ENCODE assay signal across 8 mouse cellular contexts in genomic region chr10:81137252-81138130, GRCm38 (mm10). TPM values are rescaled to one million over a fixed set of nuclear protein-coding genes. Genes with fewer than 3 reads are reported as not detected.
DNase-seq lines count a peak whose midpoint lies in the region; ATAC-seq and TF ChIP-seq lines count a peak whose summit lies in the region.

No protein-coding gene starts in this region.

- TF ChIP-seq CTCF in midbrain, postnatal 0 days (IDR thresholded peaks at IDR 0.05) = no peak

- peaks cover 25% of the 10 kb centered on the region for H3K27me3 ChIP-seq in embryonic facial prominence, embryonic 14.5 days (replicated peaks; ENCODE audit: control insufficient read depth, insufficient read depth, low read length)
- H3K27me3 ChIP-seq in limb, embryonic 14.5 days (ENCODE audit: control insufficient read depth, insufficient read depth, low read length) = peaks cover 23% of the 10 kb centered on the region
- H3K27me3 ChIP-seq in midbrain, postnatal 0 days (ENCODE audit: insufficient read depth, low read length) = peaks cover 13% of the 10 kb centered on the region

- WGBS in embryonic facial prominence, embryonic 14.5 days = 0% methylated on average over 24 of the region's 89 CpGs
- under 1% methylated on average over 62 of the region's 89 CpGs for WGBS in limb, embryonic 14.5 days
- WGBS in midbrain, postnatal 0 days = under 1% methylated on average over 56 of the region's 89 CpGs

- peak overlapping the region; percentile 98 for H3K4me2 ChIP-seq in embryonic facial prominence, embryonic 14.5 days (ENCODE audit: low read depth, low read length)
- H3K4me2 ChIP-seq in limb, embryonic 14.5 days (replicated peaks; ENCODE audit: low read depth, low read length, severe bottlenecking) = peak overlapping the region; percentile 90
- peak overlapping the region; percentile 100 for H3K4me2 ChIP-seq in midbrain, postnatal 0 days (ENCODE audit: low read depth, low read length, poor library complexity, severe bottlenecking)

- H3K4me1 ChIP-seq in embryonic facial prominence, embryonic 14.5 days (ENCODE audit: control insufficient read depth, insufficient read depth, low read length) = peaks cover 37% of the 10 kb centered on the region
- H3K4me1 ChIP-seq in limb, embryonic 14.5 days (ENCODE audit: control insufficient read depth, insufficient read depth, low read length) = peaks cover 47% of the 10 kb centered on the region
- H3K4me1 ChIP-seq in midbrain, postnatal 0 days (ENCODE audit: insufficient read depth, low read length) = peaks cover 8% of the 10 kb centered on the region; the same call in 1 of the 2 replicates

- ATAC-seq in embryonic facial prominence, embryonic 14.5 days (ENCODE audit: low read depth) = peak; percentile 95
- peak; percentile 93 for ATAC-seq in limb, embryonic 14.5 days (ENCODE audit: low FRiP score, low read depth)
- ATAC-seq in midbrain, postnatal 0 days (ENCODE audit: low FRiP score) = peak; percentile 91

- H3K4me3 ChIP-seq in embryonic facial prominence, embryonic 14.5 days (ENCODE audit: low read depth, low read length) = peak overlapping the region; percentile 88
- peak overlapping the region; percentile 93 for H3K4me3 ChIP-seq in limb, embryonic 14.5 days (replicated peaks; ENCODE audit: low read length)
- peak overlapping the region; percentile 92 for H3K4me3 ChIP-seq in midbrain, postnatal 0 days (ENCODE audit: low read depth, low read length)

- H3K9ac ChIP-seq in embryonic facial prominence, embryonic 14.5 days (ENCODE audit: low read depth, low read length) = peak overlapping the region; percentile 98
- peak overlapping the region; percentile 96 for H3K9ac ChIP-seq in limb, embryonic 14.5 days (ENCODE audit: low read depth, low read length, severe bottlenecking)
- peak overlapping the region; percentile 97 for H3K9ac ChIP-seq in midbrain, postnatal 0 days (replicated peaks; ENCODE audit: low read length, poor library complexity, severe bottlenecking)

- H3K27ac ChIP-seq in embryonic facial prominence, embryonic 14.5 days (replicated peaks; ENCODE audit: low read depth, low read length) = peak overlapping the region; percentile 98
- H3K27ac ChIP-seq in limb, embryonic 14.5 days (replicated peaks; ENCODE audit: low read depth, low read length) = peak overlapping the region; percentile 99
- peak overlapping the region; percentile 92 for H3K27ac ChIP-seq in midbrain, postnatal 0 days (ENCODE audit: low read depth, low read length)

- H3K36me3 ChIP-seq in embryonic facial prominence, embryonic 14.5 days (ENCODE audit: control insufficient read depth, insufficient read depth, low read length) = no peaks in the 10 kb centered on the region
- 0 out of 2 replicates have a peak, but pooled peaks cover 3% of the 10 kb centered on the region for H3K36me3 ChIP-seq in limb, embryonic 14.5 days (ENCODE audit: control insufficient read depth, insufficient read depth, low read length)
- H3K36me3 ChIP-seq in midbrain, postnatal 0 days (ENCODE audit: insufficient read depth, low read length) = no peaks in the 10 kb centered on the region

- TF ChIP-seq POLR2A in limb, embryonic 14.5 days (IDR thresholded peaks at IDR 0.05; ENCODE audit: borderline replicate concordance, extremely low read depth, insufficient read depth, insufficient read length) = no peak

- H3K9me3 ChIP-seq in embryonic facial prominence, embryonic 14.5 days (ENCODE audit: control insufficient read depth, low read length) = no peaks in the 10 kb centered on the region
- H3K9me3 ChIP-seq in limb, embryonic 14.5 days (ENCODE audit: control insufficient read depth, low read length) = no peaks in the 10 kb centered on the region
- no peaks in the 10 kb centered on the region for H3K9me3 ChIP-seq in midbrain, postnatal 0 days (ENCODE audit: low read length)

- DNase-seq in 3T3-L1 (ENCODE audit: low read depth, low spot score) = peak; percentile 96
- DNase-seq in adrenal gland, postnatal 4 days (ENCODE audit: low spot score in 2 of 2) = peak; percentile 99
- peak; percentile 99 for DNase-seq in embryonic facial prominence, embryonic 14.5 days (ENCODE audit: low spot score)
- peak; percentile 100 for DNase-seq in heart, adult 8-10 months (ENCODE audit: low spot score)
- DNase-seq in kidney, adult 9 months = peak; percentile 100
- DNase-seq in limb, embryonic 14.5 days (ENCODE audit: low spot score) = peak; percentile 98
- peak; percentile 99 for DNase-seq in midbrain, postnatal 0 days (ENCODE audit: low spot score)
- DNase-seq in spleen, postnatal 14 days (ENCODE audit: low spot score in 2 of 2) = peak; percentile 99

RNA-seq across cellular contexts. Expression of gene Zbtb7a, which starts 2.5 kb away (rescaled TPM):
- total RNA-seq in adrenal gland, postnatal 4 days (2021) = 10 to 100 TPM; 71.8 to 76.6 TPM
- 24.1 and 25.9 TPM in 2 replicates for polyA plus RNA-seq in embryonic facial prominence, embryonic 14.5 days (2014; fragmentation: Nextera tagmentation; extraction: Ambion mirVana)
- 10 to 100 TPM; 39.4 to 41.9 (median 40.7) TPM for total RNA-seq in heart, adult 8-10 months (2022)
- polyA plus RNA-seq in limb, embryonic 14.5 days (2012; rRNA removed) = 17.7 and 21.0 TPM in 2 replicates
- polyA plus RNA-seq in limb, embryonic 14.5 days (2014; fragmentation: Nextera tagmentation; extraction: Ambion mirVana) = 30.6 and 35.9 TPM in 2 replicates
- 23.6 and 29.5 TPM in 2 replicates for total RNA-seq in midbrain, postnatal 0 days (2014; rRNA removed)
- 16.1 and 18.0 TPM in 2 replicates for polyA plus RNA-seq in midbrain, postnatal 0 days (2015; fragmentation: Nextera tagmentation; extraction: Ambion mirVana)

RNA-seq across cellular contexts. Expression of gene Pias4, which starts 30.2 kb away (rescaled TPM):
- total RNA-seq in adrenal gland, postnatal 4 days (2021) = 10 to 100 TPM; 34.0 to 34.4 TPM
- polyA plus RNA-seq in embryonic facial prominence, embryonic 14.5 days (2014; fragmentation: Nextera tagmentation; extraction: Ambion mirVana) = 33.2 and 35.6 TPM in 2 replicates
- total RNA-seq in heart, adult 8-10 months (2022) = 10 to 100 TPM; 16.8 to 18.6 (median 17.0) TPM
- polyA plus RNA-seq in limb, embryonic 14.5 days (2012; rRNA removed) = 35.1 and 49.4 TPM in 2 replicates
- polyA plus RNA-seq in limb, embryonic 14.5 days (2014; fragmentation: Nextera tagmentation; extraction: Ambion mirVana) = 40.4 and 44.2 TPM in 2 replicates
- 31.2 and 38.0 TPM in 2 replicates for total RNA-seq in midbrain, postnatal 0 days (2014; rRNA removed)
- polyA plus RNA-seq in midbrain, postnatal 0 days (2015; fragmentation: Nextera tagmentation; extraction: Ambion mirVana) = 30.1 and 31.3 TPM in 2 replicates

RNA-seq across cellular contexts. Expression of gene Map2k2, which starts 31.8 kb away (rescaled TPM):
- total RNA-seq in adrenal gland, postnatal 4 days (2021) = 100 to 1,000 TPM; 149 to 157 TPM
- 166 and 178 TPM in 2 replicates for polyA plus RNA-seq in embryonic facial prominence, embryonic 14.5 days (2014; fragmentation: Nextera tagmentation; extraction: Ambion mirVana)
- 100 to 1,000 TPM; 110 to 137 (median 130) TPM for total RNA-seq in heart, adult 8-10 months (2022)
- polyA plus RNA-seq in limb, embryonic 14.5 days (2012; rRNA removed) = 165 and 176 TPM in 2 replicates
- 176 and 199 TPM in 2 replicates for polyA plus RNA-seq in limb, embryonic 14.5 days (2014; fragmentation: Nextera tagmentation; extraction: Ambion mirVana)
- total RNA-seq in midbrain, postnatal 0 days (2014; rRNA removed) = 256 and 261 TPM in 2 replicates
- polyA plus RNA-seq in midbrain, postnatal 0 days (2015; fragmentation: Nextera tagmentation; extraction: Ambion mirVana) = 210 and 218 TPM in 2 replicates

RNA-seq across cellular contexts. Expression of gene Creb3l3, which starts 38.8 kb away (rescaled TPM):
- total RNA-seq in adrenal gland, postnatal 4 days (2021) = 10 to 100 TPM in 1 of 2 experiments, 1 to 10 TPM in 1; 2.3 to 16.6 TPM
- polyA plus RNA-seq in embryonic facial prominence, embryonic 14.5 days (2014; fragmentation: Nextera tagmentation; extraction: Ambion mirVana) = 0.60 and 0.68 TPM in 2 replicates
- total RNA-seq in heart, adult 8-10 months (2022) = under 1 TPM in 3 of 4 experiments, not detected in 1; 0.14 to 0.53 (median 0.27) TPM
- polyA plus RNA-seq in limb, embryonic 14.5 days (2012; rRNA removed) = 0.44 and 0.54 TPM in 2 replicates
- 0.58 and 0.74 TPM in 2 replicates for polyA plus RNA-seq in limb, embryonic 14.5 days (2014; fragmentation: Nextera tagmentation; extraction: Ambion mirVana)
- 0.28 and 1.6 TPM in 2 replicates for total RNA-seq in midbrain, postnatal 0 days (2014; rRNA removed)
- polyA plus RNA-seq in midbrain, postnatal 0 days (2015; fragmentation: Nextera tagmentation; extraction: Ambion mirVana) = 0.62 and 0.81 TPM in 2 replicates

RNA-seq across cellular contexts. Expression of gene Eef2, which starts 38.9 kb away (rescaled TPM):
- total RNA-seq in adrenal gland, postnatal 4 days (2021) = 1,000 to 10,000 TPM; 1,728 to 1,734 TPM
- polyA plus RNA-seq in embryonic facial prominence, embryonic 14.5 days (2014; fragmentation: Nextera tagmentation; extraction: Ambion mirVana) = 549 and 578 TPM in 2 replicates
- total RNA-seq in heart, adult 8-10 months (2022) = 1,000 to 10,000 TPM; 1,076 to 1,267 (median 1,170) TPM
- 1,329 and 1,559 TPM in 2 replicates for polyA plus RNA-seq in limb, embryonic 14.5 days (2012; rRNA removed)
- polyA plus RNA-seq in limb, embryonic 14.5 days (2014; fragmentation: Nextera tagmentation; extraction: Ambion mirVana) = 544 and 581 TPM in 2 replicates
- total RNA-seq in midbrain, postnatal 0 days (2014; rRNA removed) = 2,062 and 2,304 TPM in 2 replicates
- polyA plus RNA-seq in midbrain, postnatal 0 days (2015; fragmentation: Nextera tagmentation; extraction: Ambion mirVana) = 440 and 459 TPM in 2 replicates

Comparison
In these comparisons a context has a peak if more than half of its experiments do, and no peak if none do; other contexts are left out.
1. Peak in every context shown above with its lines: DNase-seq, ATAC-seq, H3K4me3 ChIP-seq and H3K27ac ChIP-seq.